Mouse (Mus musculus): ENCODE measurements around the gene Trim27. TPM values are rescaled to one million over a fixed set of nuclear protein-coding genes. Genes with fewer than 3 reads are reported as not detected.

Gene Trim27
- polyA plus RNA-seq, 1 experiment from 2014 or later = 155 TPM

GRCm38 (mm10) chr13:21198313-21198712, 19.1 kb downstream of the Trim27 start:
- WGBS = 80% methylated on average over 2 of the region's 2 CpGs
- H3K36me3 ChIP-seq = peaks cover 2% of the 10 kb centered on the region
- no peak overlapping the region for H3K9ac ChIP-seq
- H3K4me2 ChIP-seq (replicated peaks) = peak overlapping the region; percentile 54; the same call in 1 of the 2 replicates
- H3K9me3 ChIP-seq = no peaks in the 10 kb centered on the region
- no peak overlapping the region for H3K4me3 ChIP-seq (replicated peaks)
- H3K27ac ChIP-seq = no peak overlapping the region
- H3K4me1 ChIP-seq (replicated peaks) = no peaks in the 10 kb centered on the region
- no peaks in the 10 kb centered on the region for H3K27me3 ChIP-seq (replicated peaks)
- ATAC-seq = no peak

- Histone ChIP-seq H3K4me1 (replicated peaks) (no peaks in the 10 kb centered on the region), H3K27me3 (replicated peaks) (no peaks in the 10 kb centered on the region), H3K9ac (peak overlapping the region; percentile 57), H3K4me2 (replicated peaks) (peak overlapping the region; percentile 54), H3K36me3 (no peaks in the 10 kb centered on the region), H3K4me3 (replicated peaks) (peak overlapping the region; percentile 66), H3K9me3 (no peaks in the 10 kb centered on the region), H3K27ac (peak overlapping the region; percentile 79)
- WGBS = 4% methylated on average over 17 of the region's 17 CpGs
- peak; percentile 67 for ATAC-seq
Measured at GRCm38 (mm10) chr13:21199046-21200028, 20.1 kb downstream of the Trim27 start.

GRCm38 (mm10) chr13:21200043-21200999, 21.1 kb downstream of the Trim27 start:
- Histone ChIP-seq H3K36me3 (no peaks in the 10 kb centered on the region), H3K27me3 (replicated peaks) (no peaks in the 10 kb centered on the region), H3K4me1 (replicated peaks) (no peaks in the 10 kb centered on the region), H3K9ac (peak overlapping the region; percentile 71), H3K4me3 (replicated peaks) (peak overlapping the region; percentile 66), H3K4me2 (replicated peaks) (peak overlapping the region; percentile 54), H3K27ac (peak overlapping the region; percentile 84), H3K9me3 (no peaks in the 10 kb centered on the region)
- ATAC-seq = peak; percentile 96
- WGBS = 5% methylated on average over 48 of the region's 48 CpGs

GRCm38 (mm10) chr13:21215275-21215983, 36.2 kb downstream of the Trim27 start:
- ATAC-seq = peak; percentile 86
- 4% methylated on average over 20 of the region's 20 CpGs for WGBS
- Histone ChIP-seq H3K4me1 (replicated peaks) (no peaks in the 10 kb centered on the region), H3K9me3 (no peaks in the 10 kb centered on the region), H3K36me3 (no peaks in the 10 kb centered on the region), H3K27me3 (replicated peaks) (no peaks in the 10 kb centered on the region), H3K4me3 (replicated peaks) (peak overlapping the region; percentile 33), H3K9ac (no peak overlapping the region), H3K4me2 (replicated peaks) (peak overlapping the region; percentile 55), H3K27ac (no peak overlapping the region)

GRCm38 (mm10) chr13:21216781-21217180, 37.5 kb downstream of the Trim27 start:
- H3K9ac ChIP-seq = no peak overlapping the region
- no peaks in the 10 kb centered on the region for H3K36me3 ChIP-seq
- no peak overlapping the region for H3K4me3 ChIP-seq (replicated peaks)
- 54% methylated on average over 1 of the region's 1 CpGs for WGBS
- no peak for ATAC-seq
- H3K27me3 ChIP-seq (replicated peaks) = no peaks in the 10 kb centered on the region
- no peak overlapping the region for H3K4me2 ChIP-seq (replicated peaks)
- H3K9me3 ChIP-seq = no peaks in the 10 kb centered on the region
- H3K4me1 ChIP-seq (replicated peaks) = no peaks in the 10 kb centered on the region
- H3K27ac ChIP-seq = no peak overlapping the region

- no peaks in the 10 kb centered on the region for H3K27me3 ChIP-seq (replicated peaks)
- no peaks in the 10 kb centered on the region for H3K4me1 ChIP-seq (replicated peaks)
- peak overlapping the region; percentile 76 for H3K4me2 ChIP-seq (replicated peaks)
- peak overlapping the region; percentile 41 for H3K9ac ChIP-seq
- H3K9me3 ChIP-seq = no peaks in the 10 kb centered on the region
- H3K36me3 ChIP-seq = no peaks in the 10 kb centered on the region
- peak overlapping the region; percentile 52 for H3K4me3 ChIP-seq (replicated peaks)
- peak; percentile 87 for ATAC-seq
- no peak overlapping the region for H3K27ac ChIP-seq
- 3% methylated on average over 20 of the region's 20 CpGs for WGBS
Measured at GRCm38 (mm10) chr13:21221656-21222462, 42.6 kb downstream of the Trim27 start.

- no peaks in the 10 kb centered on the region for H3K9me3 ChIP-seq
- H3K4me1 ChIP-seq (replicated peaks) = no peaks in the 10 kb centered on the region
- peak overlapping the region; percentile 52 for H3K4me3 ChIP-seq (replicated peaks)
- H3K4me2 ChIP-seq (replicated peaks) = peak overlapping the region; percentile 76
- under 1% methylated on average over 20 of the region's 20 CpGs for WGBS
- H3K27ac ChIP-seq = peak overlapping the region; percentile 40; the same call in 1 of the 2 replicates
- H3K36me3 ChIP-seq = no peaks in the 10 kb centered on the region
- 0 out of 2 replicates have a peak overlapping the region, but pooled peaks have one; percentile 45 for H3K9ac ChIP-seq
- peak; percentile 96 for ATAC-seq
- no peaks in the 10 kb centered on the region for H3K27me3 ChIP-seq (replicated peaks)
Measured at GRCm38 (mm10) chr13:21222463-21223022, 43.3 kb downstream of the Trim27 start.

- ATAC-seq = peak; percentile 40
- no peaks in the 10 kb centered on the region for H3K4me1 ChIP-seq (replicated peaks)
- peak overlapping the region; percentile 45; the same call in 1 of the 2 replicates for H3K9ac ChIP-seq
- peak overlapping the region; percentile 52 for H3K4me3 ChIP-seq (replicated peaks)
- no peaks in the 10 kb centered on the region for H3K27me3 ChIP-seq (replicated peaks)
- peak overlapping the region; percentile 76 for H3K4me2 ChIP-seq (replicated peaks)
- 3% methylated on average over 10 of the region's 10 CpGs for WGBS
- H3K9me3 ChIP-seq = no peaks in the 10 kb centered on the region
- no peaks in the 10 kb centered on the region for H3K36me3 ChIP-seq
- 0 out of 2 replicates have a peak overlapping the region, but pooled peaks have one; percentile 9 for H3K27ac ChIP-seq
Measured at GRCm38 (mm10) chr13:21223242-21223655, 44.0 kb downstream of the Trim27 start.

GRCm38 (mm10) chr13:21224376-21224775, 45.1 kb downstream of the Trim27 start:
- no peak overlapping the region for H3K4me2 ChIP-seq (replicated peaks)
- no peaks in the 10 kb centered on the region for H3K36me3 ChIP-seq
- H3K27ac ChIP-seq = no peak overlapping the region
- no peaks in the 10 kb centered on the region for H3K4me1 ChIP-seq (replicated peaks)
- H3K27me3 ChIP-seq (replicated peaks) = no peaks in the 10 kb centered on the region
- ATAC-seq = no peak
- H3K9ac ChIP-seq = no peak overlapping the region
- H3K4me3 ChIP-seq (replicated peaks) = no peak overlapping the region
- 72% methylated on average over 1 of the region's 1 CpGs for WGBS
- no peaks in the 10 kb centered on the region for H3K9me3 ChIP-seq

- Histone ChIP-seq H3K4me3 (replicated peaks) (no peak overlapping the region), H3K27me3 (replicated peaks) (no peaks in the 10 kb centered on the region), H3K4me2 (replicated peaks) (no peak overlapping the region), H3K4me1 (replicated peaks) (no peaks in the 10 kb centered on the region), H3K9ac (no peak overlapping the region), H3K36me3 (no peaks in the 10 kb centered on the region), H3K27ac (no peak overlapping the region), H3K9me3 (no peaks in the 10 kb centered on the region)
- ATAC-seq = no peak
- 73% methylated on average over 6 of the region's 6 CpGs for WGBS
Measured at GRCm38 (mm10) chr13:21225206-21225605, 46.0 kb downstream of the Trim27 start.

GRCm38 (mm10) chr13:21226031-21226430, 46.8 kb downstream of the Trim27 start:
- H3K4me3 ChIP-seq (replicated peaks) = no peak overlapping the region
- no peak overlapping the region for H3K27ac ChIP-seq
- H3K4me1 ChIP-seq (replicated peaks) = no peaks in the 10 kb centered on the region
- no peaks in the 10 kb centered on the region for H3K27me3 ChIP-seq (replicated peaks)
- H3K9me3 ChIP-seq = no peaks in the 10 kb centered on the region
- no peak for ATAC-seq
- WGBS = 42% methylated on average over 3 of the region's 3 CpGs
- H3K4me2 ChIP-seq (replicated peaks) = no peak overlapping the region
- no peaks in the 10 kb centered on the region for H3K36me3 ChIP-seq
- no peak overlapping the region for H3K9ac ChIP-seq
